Mouse (Mus musculus): ENCODE data around the gene 9130019O22Rik. TPM values are rescaled to one million over a fixed set of nuclear protein-coding genes. Genes with fewer than 3 reads are reported as not detected.
"Not testable (repeated sequence)": the region's sequence is repeated elsewhere in the genome, so short reads cannot be mapped to it uniquely, and the experiment has no call there.

The 9130019O22Rik gene
- 5.4 and 5.7 TPM in 2 replicates for polyA plus RNA-seq (2015; fragmentation: Nextera tagmentation; extraction: Ambion mirVana)

GRCm38 (mm10) chr7:127386641-127387392, at the start of gene 9130019O22Rik:
9130019O22Rik (minus strand) TSS chr7:127387166.
- H3K27ac ChIP-seq, result peak within 1 kb of the TSS; percentile 52; the same call in 1 of the 2 replicates

GRCm38 (mm10) chr7:127435206-127435605, 48.2 kb upstream of the 9130019O22Rik start:
- Histone ChIP-seq H3K36me3 (no peaks in the 10 kb centered on the region), H3K9ac (no peak overlapping the region), H3K4me1 (replicated peaks) (no peaks in the 10 kb centered on the region), H3K27ac (no peak overlapping the region), H3K4me3 (no peak overlapping the region), H3K27me3 (no peaks in the 10 kb centered on the region), H3K9me3 (peaks cover 9% of the 10 kb centered on the region), H3K4me2 (no peak overlapping the region)
- no peak for ATAC-seq (ENCODE audit: low FRiP score)
- 91% methylated on average over 4 of the region's 4 CpGs for WGBS

More at GRCm38 (mm10) chr7:127386641-127387392, at the start of gene 9130019O22Rik:
- Histone ChIP-seq H3K9ac (peak within 1 kb of the TSS; percentile 82), H3K4me3 (peak within 1 kb of the TSS; percentile 58), H3K4me2 (peak within 1 kb of the TSS; percentile 72), H3K36me3 (peaks cover 37% of the 10 kb centered on the region), H3K9me3 (no peaks in the 10 kb centered on the region), H3K4me1 (replicated peaks) (peaks cover 11% of the 10 kb centered on the region), H3K27me3 (no peaks in the 10 kb centered on the region)
- ATAC-seq (ENCODE audit: low FRiP score), result peak; percentile 82
- 15% methylated on average over 38 of the region's 38 CpGs for WGBS

GRCm38 (mm10) chr7:127426354-127426753, 39.4 kb upstream of the 9130019O22Rik start:
- Histone ChIP-seq H3K4me2 (no peak overlapping the region), H3K36me3 (no peaks in the 10 kb centered on the region), H3K27me3 (peaks cover 14% of the 10 kb centered on the region), H3K27ac (no peak overlapping the region), H3K9ac (no peak overlapping the region), H3K4me3 (no peak overlapping the region), H3K9me3 (no peaks in the 10 kb centered on the region), H3K4me1 (replicated peaks) (peaks cover 8% of the 10 kb centered on the region)
- 80% methylated on average over 3 of the region's 3 CpGs for WGBS
- no peak for ATAC-seq (ENCODE audit: low FRiP score)

- Histone ChIP-seq H3K9ac (no peak overlapping the region), H3K27ac (no peak overlapping the region), H3K4me1 (replicated peaks) (peaks cover 12% of the 10 kb centered on the region), H3K4me3 (no peak overlapping the region), H3K4me2 (no peak overlapping the region), H3K27me3 (peaks cover 14% of the 10 kb centered on the region), H3K9me3 (no peaks in the 10 kb centered on the region), H3K36me3 (no peaks in the 10 kb centered on the region)
- WGBS, result 95% methylated on average over 2 of the region's 2 CpGs
- no peak for ATAC-seq (ENCODE audit: low FRiP score)
Measured at GRCm38 (mm10) chr7:127425911-127426310, 38.9 kb upstream of the 9130019O22Rik start.

- Histone ChIP-seq H3K4me2 (no peak overlapping the region), H3K27me3 (peaks cover 14% of the 10 kb centered on the region), H3K9me3 (no peaks in the 10 kb centered on the region), H3K4me1 (replicated peaks) (peaks cover 14% of the 10 kb centered on the region), H3K4me3 (no peak overlapping the region), H3K36me3 (no peaks in the 10 kb centered on the region), H3K9ac (no peak overlapping the region), H3K27ac (no peak overlapping the region)
- no peak for ATAC-seq (ENCODE audit: low FRiP score)
- WGBS, result 88% methylated on average over 3 of the region's 3 CpGs
Measured at GRCm38 (mm10) chr7:127425291-127425690, 38.3 kb upstream of the 9130019O22Rik start.

GRCm38 (mm10) chr7:127422247-127422646, 35.3 kb upstream of the 9130019O22Rik start:
- Histone ChIP-seq H3K4me2 (peak overlapping the region; percentile 98), H3K36me3 (peaks cover 18% of the 10 kb centered on the region), H3K4me1 (replicated peaks) (peaks cover 14% of the 10 kb centered on the region), H3K27ac (peak overlapping the region; percentile 83), H3K27me3 (peaks cover 14% of the 10 kb centered on the region), H3K9me3 (no peaks in the 10 kb centered on the region), H3K4me3 (peak overlapping the region; percentile 75), H3K9ac (peak overlapping the region; percentile 90)
- ATAC-seq (ENCODE audit: low FRiP score), result peak; percentile 87
- under 1% methylated on average over 15 of the region's 15 CpGs for WGBS

GRCm38 (mm10) chr7:127421388-127422191, 34.6 kb upstream of the 9130019O22Rik start, which contains the start of gene Zfp688:
Zfp688 (minus strand) TSS chr7:127422068.
- peaks cover 18% of the 10 kb centered on the region for H3K36me3 ChIP-seq
- peaks cover 14% of the 10 kb centered on the region for H3K27me3 ChIP-seq
- WGBS, result 1% methylated on average over 47 of the region's 48 CpGs
- H3K9me3 ChIP-seq, result no peaks in the 10 kb centered on the region
- H3K4me1 ChIP-seq (replicated peaks), result peaks cover 14% of the 10 kb centered on the region
- ATAC-seq (ENCODE audit: low FRiP score), result peak; percentile 96
- H3K9ac ChIP-seq, result peak within 1 kb of the TSS; percentile 90
- peak within 1 kb of the TSS; percentile 98 for H3K4me2 ChIP-seq
- H3K27ac ChIP-seq, result peak within 1 kb of the TSS; percentile 83
- H3K4me3 ChIP-seq, result peak within 1 kb of the TSS; percentile 75

- ATAC-seq (ENCODE audit: low FRiP score), result no peak
- no peaks in the 10 kb centered on the region for H3K27me3 ChIP-seq
- no peaks in the 10 kb centered on the region for H3K9me3 ChIP-seq
- H3K4me2 ChIP-seq, result no peak overlapping the region
- peaks cover 9% of the 10 kb centered on the region; the same call in 1 of the 2 replicates for H3K36me3 ChIP-seq
- H3K27ac ChIP-seq, result no peak overlapping the region
- no peak overlapping the region for H3K9ac ChIP-seq
- H3K4me3 ChIP-seq, result no peak overlapping the region
- WGBS, result 85% methylated on average over 2 of the region's 2 CpGs
- H3K4me1 ChIP-seq (replicated peaks), result peaks cover 3% of the 10 kb centered on the region
Measured at GRCm38 (mm10) chr7:127411418-127411817, 24.5 kb upstream of the 9130019O22Rik start.

GRCm38 (mm10) chr7:127406002-127406987, 19.3 kb upstream of the 9130019O22Rik start, which contains the start of gene Zfp764:
Zfp764 (minus strand) TSS chr7:127406822.
- H3K4me1 ChIP-seq (replicated peaks), result peaks cover 11% of the 10 kb centered on the region
- not testable (repeated sequence) for H3K27me3 ChIP-seq, H3K9me3 ChIP-seq, H3K36me3 ChIP-seq
- ATAC-seq (ENCODE audit: low FRiP score), result peak; percentile 89
- H3K9ac ChIP-seq, result peak within 1 kb of the TSS; percentile 83
- 8% methylated on average over 37 of the region's 40 CpGs for WGBS
- H3K27ac ChIP-seq, result peak within 1 kb of the TSS; percentile 85
- H3K4me3 ChIP-seq, result peak within 1 kb of the TSS; percentile 56
- H3K4me2 ChIP-seq, result peak within 1 kb of the TSS; percentile 90

GRCm38 (mm10) chr7:127404101-127404500, 17.1 kb upstream of the 9130019O22Rik start:
- not testable (repeated sequence) for H3K4me2 ChIP-seq; H3K36me3 ChIP-seq; H3K27me3 ChIP-seq; H3K9ac ChIP-seq; H3K9me3 ChIP-seq; H3K4me3 ChIP-seq; H3K27ac ChIP-seq; ATAC-seq (ENCODE audit: low FRiP score)
- peaks cover 11% of the 10 kb centered on the region for H3K4me1 ChIP-seq (replicated peaks)
- 95% methylated on average over 6 of the region's 6 CpGs for WGBS

- H3K9ac ChIP-seq, result no peak overlapping the region
- H3K4me3 ChIP-seq, result no peak overlapping the region
- 52% methylated on average over 2 of the region's 2 CpGs for WGBS
- H3K9me3 ChIP-seq, result no peaks in the 10 kb centered on the region
- no peak overlapping the region for H3K27ac ChIP-seq
- 0 out of 2 replicates have a peak, but pooled peaks cover 4% of the 10 kb centered on the region for H3K27me3 ChIP-seq
- no peak for ATAC-seq (ENCODE audit: low FRiP score)
- H3K4me2 ChIP-seq, result no peak overlapping the region
- H3K36me3 ChIP-seq, result peaks cover 4% of the 10 kb centered on the region; the same call in 1 of the 2 replicates
- H3K4me1 ChIP-seq (replicated peaks), result peaks cover 11% of the 10 kb centered on the region
Measured at GRCm38 (mm10) chr7:127402980-127403379, 16.0 kb upstream of the 9130019O22Rik start.

All from hindbrain, embryonic 13.5 days (tissue).